Mouse (Mus musculus): ENCODE results near the gene Tubgcp6.
A peak's percentile ranks its signal among the peaks of the same experiment; 100 is the strongest.

Gene Tubgcp6

GRCm38 (mm10) chr15:89122649-89123366 is at the start of gene Tubgcp6:
TSS of gene Tubgcp6 (minus strand) at chr15:89123112.
- DNase-seq (ENCODE audit: low spot score) = peak; percentile 92

- no peak for DNase-seq (ENCODE audit: low spot score)
Measured at GRCm38 (mm10) chr15:89172276-89172935, 49.5 kb upstream of the Tubgcp6 start.

- no peak for DNase-seq (ENCODE audit: low spot score)
Measured at GRCm38 (mm10) chr15:89171526-89172051, 48.7 kb upstream of the Tubgcp6 start.

DNA sequence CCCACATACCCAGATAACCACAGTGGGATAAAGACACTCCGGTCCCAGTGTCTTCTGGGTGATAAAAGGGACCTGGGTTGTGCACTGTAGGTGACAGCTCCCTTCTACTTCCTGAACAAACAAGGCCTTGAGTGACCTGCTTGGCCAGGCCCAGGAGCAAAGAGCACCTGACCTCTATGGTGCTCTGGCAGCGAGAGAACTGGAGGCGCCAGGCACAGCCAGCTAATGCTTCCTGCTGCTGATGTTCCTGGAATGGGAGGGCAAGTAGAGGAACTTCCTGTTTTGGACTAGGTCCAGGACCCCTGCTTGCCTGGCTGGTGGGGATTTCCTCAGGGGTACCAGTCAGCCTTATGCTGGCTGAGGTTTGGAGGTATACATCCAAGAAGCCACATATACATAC is 47.2 kb upstream of the Tubgcp6 start:
- no peak for DNase-seq (ENCODE audit: low spot score)

DNA sequence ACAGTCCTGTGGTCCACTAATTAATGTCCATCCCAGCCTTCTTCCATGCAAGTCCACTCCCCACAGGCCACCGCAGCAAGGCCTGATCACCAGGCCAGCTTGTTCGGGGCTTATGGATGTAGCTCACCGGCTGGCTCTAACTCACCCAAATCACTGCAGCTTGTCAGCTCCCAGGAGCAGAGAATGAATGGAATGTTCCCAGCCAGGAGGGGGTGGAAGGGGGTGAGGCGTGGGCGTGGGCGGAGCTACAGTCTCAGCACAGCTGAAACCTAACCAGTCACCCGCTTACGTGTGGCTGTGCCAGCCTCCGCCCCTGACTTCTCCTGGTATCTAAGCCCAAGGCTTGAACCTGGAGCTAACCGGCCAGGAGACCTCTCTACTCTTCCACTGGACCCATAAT is 46.5 kb upstream of the Tubgcp6 start:
- no peak for DNase-seq (ENCODE audit: low spot score)

- no peak for DNase-seq (ENCODE audit: low spot score)
Measured at GRCm38 (mm10) chr15:89168922-89169321, 46.0 kb upstream of the Tubgcp6 start.

- DNase-seq (ENCODE audit: low spot score) = no peak
Measured at GRCm38 (mm10) chr15:89165478-89165877, 42.6 kb upstream of the Tubgcp6 start.

DNA sequence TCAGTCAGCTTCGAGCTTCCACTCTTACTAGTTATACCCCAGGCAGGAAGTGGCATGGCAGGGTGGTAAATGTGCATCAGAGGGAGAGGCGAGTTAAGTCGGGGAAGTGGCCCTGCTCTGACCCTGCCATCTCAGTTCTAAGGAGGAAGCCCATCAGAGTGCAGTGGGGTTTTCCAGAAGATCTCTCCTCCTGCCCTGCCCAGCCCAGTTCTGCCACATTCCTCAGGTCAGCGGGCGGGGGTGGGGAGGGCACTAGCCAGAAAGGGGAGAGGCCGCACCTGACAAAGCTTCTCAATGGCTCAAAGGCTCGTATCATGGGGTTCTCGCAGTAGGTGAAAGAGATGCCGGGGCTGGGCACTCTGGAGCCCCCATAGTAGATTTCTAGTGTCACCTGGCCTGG is 38.5 kb upstream of the Tubgcp6 start:
- no peak for DNase-seq (ENCODE audit: low spot score)

- no peak for DNase-seq (ENCODE audit: low spot score)
Measured at GRCm38 (mm10) chr15:89158516-89158915, 35.6 kb upstream of the Tubgcp6 start.

DNA sequence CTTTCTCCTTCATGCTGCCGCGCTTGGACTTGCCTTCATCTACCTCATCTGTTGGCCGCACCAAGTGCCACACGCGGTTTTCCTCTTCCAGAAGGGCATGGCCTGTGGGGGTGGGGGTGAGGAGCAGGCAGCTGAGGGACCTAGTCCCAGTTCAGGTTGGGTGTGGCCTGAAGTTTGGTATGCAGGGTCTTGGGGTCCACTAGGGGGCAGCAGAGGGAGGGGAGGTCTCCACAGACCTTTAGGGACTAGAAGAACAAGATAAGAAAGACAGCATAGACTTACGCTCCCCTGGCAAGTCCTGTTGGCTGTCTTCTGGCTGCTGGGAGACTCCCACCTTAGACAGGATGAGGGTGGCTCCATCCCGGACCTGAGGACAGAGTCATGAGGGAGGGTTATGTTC is 35.0 kb upstream of the Tubgcp6 start:
- DNase-seq (ENCODE audit: low spot score) = no peak

- DNase-seq (ENCODE audit: low spot score) = no peak
Measured at GRCm38 (mm10) chr15:89152312-89152711, 29.4 kb upstream of the Tubgcp6 start.

DNA sequence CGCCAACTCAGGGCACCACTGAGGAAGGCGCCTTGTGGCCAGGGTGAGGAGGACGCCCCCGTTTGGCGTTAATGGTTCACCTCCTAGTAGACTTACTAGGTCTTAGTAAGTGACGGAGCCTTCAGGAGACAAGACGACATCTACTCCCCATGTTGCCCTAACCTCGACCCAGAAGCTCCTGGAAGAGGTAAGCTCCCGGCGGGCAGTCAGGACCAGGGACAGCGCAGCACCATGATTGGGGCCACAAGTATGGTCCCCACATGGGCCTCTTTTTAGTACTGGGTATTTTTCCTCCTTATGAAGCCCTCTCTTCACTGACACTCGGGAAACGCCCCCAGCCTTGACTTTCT is 27.1 kb upstream of the Tubgcp6 start:
- no peak for DNase-seq (ENCODE audit: low spot score)

DNA sequence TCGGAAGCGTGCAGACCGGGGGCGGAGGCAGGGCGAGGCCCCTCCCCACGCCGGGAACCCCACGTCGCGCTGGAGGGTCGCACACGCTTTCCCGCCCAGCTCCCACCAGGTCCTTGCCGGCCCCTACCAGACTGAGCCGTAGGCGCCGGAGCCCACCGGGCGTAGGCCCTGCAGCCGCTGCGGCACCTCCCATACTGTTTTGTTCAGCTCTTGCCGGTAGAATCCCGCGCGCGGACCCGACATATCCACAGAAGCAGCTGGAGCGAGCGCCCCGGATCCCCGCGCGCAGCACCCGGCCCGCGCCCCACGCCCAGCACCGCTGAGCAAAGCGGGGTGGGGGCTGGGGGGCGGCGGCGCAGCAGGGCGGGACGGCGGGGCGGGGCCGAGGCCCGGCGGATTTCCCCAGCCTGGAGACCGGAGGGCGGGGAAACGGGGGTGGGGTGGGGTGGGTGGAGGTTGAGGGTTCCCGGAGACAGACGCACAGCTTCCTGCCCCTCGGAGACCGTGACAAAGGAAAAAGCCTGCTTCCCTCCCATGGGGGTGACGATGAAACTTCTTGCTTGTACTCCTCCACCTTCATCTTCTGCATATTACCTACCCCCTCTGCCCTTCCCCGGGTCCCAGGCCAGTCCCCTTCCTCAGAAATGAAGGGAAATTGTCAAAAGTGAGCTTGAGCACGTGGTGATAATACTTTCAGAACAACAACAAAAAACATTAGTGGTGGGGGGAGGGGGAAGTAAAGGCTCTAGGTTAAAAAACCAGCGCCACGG is 26.5 kb upstream of the Tubgcp6 start, which contains the start of gene Mapk11:
Mapk11 (minus strand) TSS at position 358 of the 770 bp plus-strand sequence.
- DNase-seq (ENCODE audit: low spot score) = no peak

GRCm38 (mm10) chr15:89148496-89149270 is 25.8 kb upstream of the Tubgcp6 start:
- no peak for DNase-seq (ENCODE audit: low spot score)

DNA sequence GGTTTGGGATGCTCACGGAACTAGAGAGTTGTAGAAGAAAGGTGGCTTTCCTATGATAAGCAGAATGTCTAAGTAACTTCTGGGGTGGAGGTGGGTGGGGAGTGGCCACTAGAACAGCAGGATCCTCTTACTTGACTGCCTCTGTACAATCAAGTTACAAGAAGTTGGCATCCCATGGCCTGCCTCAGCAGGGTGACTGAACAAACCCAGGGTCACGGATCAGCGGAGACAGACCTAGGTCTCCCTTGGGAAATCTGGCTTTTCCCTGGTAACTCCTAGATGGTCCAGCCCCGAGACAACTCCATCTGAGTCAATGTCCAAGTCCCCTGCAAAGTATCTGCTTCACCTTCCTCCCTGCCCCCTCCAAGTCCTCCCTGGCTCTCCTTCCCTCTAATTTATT is 25.0 kb upstream of the Tubgcp6 start:
- DNase-seq (ENCODE audit: low spot score) = no peak

GRCm38 (mm10) chr15:89147456-89147855 is 24.5 kb upstream of the Tubgcp6 start:
- no peak for DNase-seq (ENCODE audit: low spot score)

- DNase-seq (ENCODE audit: low spot score) = no peak
Measured at GRCm38 (mm10) chr15:89147024-89147423, 24.1 kb upstream of the Tubgcp6 start.

DNA sequence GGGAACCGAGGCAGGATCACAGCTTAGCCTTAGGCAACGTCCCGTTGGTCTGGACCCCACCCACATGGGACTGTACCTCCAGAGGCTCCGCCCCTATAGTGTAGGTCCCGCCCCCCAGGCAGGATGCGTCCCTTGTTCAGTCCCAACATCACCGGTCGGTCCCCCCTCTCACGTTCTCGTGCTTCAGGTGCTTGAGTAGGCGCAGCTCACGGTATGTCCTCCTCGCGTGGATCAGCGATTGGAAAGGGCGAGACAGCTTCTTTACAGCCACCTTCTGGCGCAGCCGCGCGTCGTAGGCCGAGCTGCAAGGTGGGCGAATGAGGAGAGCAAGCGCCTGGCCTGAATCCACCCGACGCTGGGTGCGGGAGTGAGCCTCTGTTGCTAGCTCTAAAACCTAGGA is 23.6 kb upstream of the Tubgcp6 start:
- no peak for DNase-seq (ENCODE audit: low spot score)

GRCm38 (mm10) chr15:89145813-89146350 is 23.0 kb upstream of the Tubgcp6 start:
- no peak for DNase-seq (ENCODE audit: low spot score)

DNA sequence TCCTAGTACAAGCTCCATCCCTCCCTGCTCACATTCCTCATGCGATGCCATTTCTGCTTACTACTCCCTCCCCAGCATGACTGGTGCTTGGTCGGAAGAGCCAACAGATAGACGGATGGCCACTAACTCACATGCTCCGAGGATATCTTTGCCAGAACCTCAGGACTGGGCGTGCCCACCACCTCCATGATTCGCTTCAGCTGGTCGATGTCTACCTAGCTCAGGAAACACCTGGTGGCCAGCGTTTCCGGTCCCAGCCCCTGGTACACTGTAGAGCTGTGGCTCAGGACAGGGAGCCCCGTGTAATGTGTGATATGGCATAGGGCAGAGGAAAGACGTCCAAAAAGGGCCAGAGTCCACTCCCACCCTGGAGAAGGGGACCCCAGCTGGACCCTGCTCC is 22.1 kb upstream of the Tubgcp6 start:
- DNase-seq (ENCODE audit: low spot score) = no peak

GRCm38 (mm10) chr15:89143134-89143533 is 20.2 kb upstream of the Tubgcp6 start:
- no peak for DNase-seq (ENCODE audit: low spot score)

DNA sequence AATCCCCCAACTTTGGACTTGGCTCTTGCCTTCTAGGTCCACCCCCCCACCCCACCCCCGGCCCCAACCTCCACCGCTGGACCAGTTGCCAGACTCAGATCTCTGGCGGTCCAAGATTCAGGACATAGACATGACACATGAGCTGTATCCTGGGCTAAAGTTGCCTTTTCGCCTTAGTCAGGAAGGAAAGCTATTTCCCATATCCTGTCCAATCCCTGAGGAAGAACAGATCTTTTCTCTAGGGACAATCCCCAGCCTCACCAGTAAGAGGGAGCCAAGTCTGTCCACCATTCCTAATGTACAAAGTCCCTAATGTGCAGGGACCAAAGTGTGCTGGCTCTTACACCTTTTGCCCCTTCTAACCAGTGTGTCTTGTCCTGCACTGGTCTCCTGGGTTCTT is 19.0 kb upstream of the Tubgcp6 start:
- no peak for DNase-seq (ENCODE audit: low spot score)

Measured in layer of hippocampus, adult 9-10 months (tissue).